Mouse (Mus musculus) MEL (cell line): ENCODE measurements at regions not wholly inside any gene's neighbourhood (a gene's known extent, or its start where the extent isn't known, plus 50 kb on each side); places are given as distances from the start of the nearest gene placed in this dataset.
"Not testable (repeated sequence)": the region's sequence is repeated elsewhere in the genome, so short reads cannot be mapped to it uniquely, and the experiment has no call there.

Experiments
- CHD2 ChIP-seq: IDR thresholded peaks from 2 replicates; pipeline ENCODE4 v1.6.1; 2011; ENCODE audit warnings: low read length, improper control_type of control experiment
- CTCF ChIP-seq, 3 experiments: IDR thresholded peaks in 2 of 3; conservative IDR thresholded peaks in 1 of 3; 2 replicates each; pipeline ENCODE4 v1.5.1; 2011 to 2012; ENCODE audit warnings: low read length in 3 of 3, low read depth in 2 of 3, mild to moderate bottlenecking in 2 of 3, improper control_type of control experiment in 1 of 3, inconsistent platforms in 1 of 3, mixed read lengths in 1 of 3, moderate library complexity in 1 of 3; ENCODE audit not compliant: control insufficient read depth in 1 of 3, insufficient read depth in 1 of 3, poor library complexity in 1 of 3, severe bottlenecking in 1 of 3
- EP300 ChIP-seq, 2 experiments: IDR thresholded peaks; 2 replicates each; pipeline ENCODE4 v1.6.1; 2011; ENCODE audit warnings: improper control_type of control experiment in 2 of 2, low read length in 2 of 2, low read depth in 1 of 2, mild to moderate bottlenecking in 1 of 2
- GATA1 ChIP-seq: IDR thresholded peaks from 2 replicates; pipeline ENCODE4 v1.6.1; 2011; ENCODE audit warnings: low read depth, low read length, improper control_type of control experiment
- HCFC1 ChIP-seq: IDR thresholded peaks from 2 replicates; pipeline ENCODE4 v1.6.1; 2012; ENCODE audit warnings: low read depth, mild to moderate bottlenecking, inconsistent platforms, low read length, improper control_type of control experiment, moderate library complexity
- MAX ChIP-seq: IDR thresholded peaks from 2 replicates; pipeline ENCODE4 v1.6.1; 2011; ENCODE audit warnings: low read length, improper control_type of control experiment
- NELFE ChIP-seq: IDR thresholded peaks from 2 replicates; pipeline ENCODE4 v1.6.1; 2011; ENCODE audit warnings: low read depth, low read length, improper control_type of control experiment
- POLR2A ChIP-seq, 2 experiments: IDR thresholded peaks; 2 replicates each; pipeline ENCODE4 v1.6.1; 2011 to 2012; ENCODE audit warnings: low read length in 2 of 2, mild to moderate bottlenecking in 2 of 2, control low read depth in 1 of 2, improper control_type of control experiment in 1 of 2, low read depth in 1 of 2, moderate library complexity in 1 of 2; ENCODE audit not compliant: control insufficient read depth in 1 of 2, insufficient read depth in 1 of 2, poor library complexity in 1 of 2
- RAD21 ChIP-seq: IDR thresholded peaks from 2 replicates; pipeline ENCODE4 v1.6.1; 2011; ENCODE audit warnings: mild to moderate bottlenecking, low read depth, low read length, improper control_type of control experiment
- ZNF384 ChIP-seq: IDR thresholded peaks from 2 replicates; pipeline ENCODE4 v1.6.1; 2012; ENCODE audit warnings: low read depth, mild to moderate bottlenecking, inconsistent platforms, low read length, improper control_type of control experiment

- not testable (repeated sequence) for TF ChIP-seq EP300 (IDR thresholded peaks at IDR 0.05; ENCODE audit: low read depth in 1 of 2, low read length in 2 of 2); CHD2; CTCF (IDR thresholded peaks at IDR 0.05 in 2 of 3, conservative IDR thresholded peaks at IDR 0.05 in 1 of 3; ENCODE audit: control insufficient read depth in 1 of 3, insufficient read depth in 1 of 3, low read depth in 2 of 3, low read length in 3 of 3, poor library complexity in 1 of 3, severe bottlenecking in 1 of 3); ZNF384; RAD21; HCFC1; NELFE; POLR2A (IDR thresholded peaks at IDR 0.05; ENCODE audit: control insufficient read depth in 1 of 2, insufficient read depth in 1 of 2, low read depth in 1 of 2, low read length in 2 of 2, poor library complexity in 1 of 2); MAX; GATA1
These were observed 80.8 kb upstream of the Gm15446 start for GRCm38 (mm10) chr5:109842186-109842978.
